Mouse (Mus musculus): ENCODE measurements at regions not wholly inside any gene's neighbourhood (a gene's known extent, or its start where the extent isn't known, plus 50 kb on each side); places are given as distances from the start of the nearest gene placed in this dataset.

DNA sequence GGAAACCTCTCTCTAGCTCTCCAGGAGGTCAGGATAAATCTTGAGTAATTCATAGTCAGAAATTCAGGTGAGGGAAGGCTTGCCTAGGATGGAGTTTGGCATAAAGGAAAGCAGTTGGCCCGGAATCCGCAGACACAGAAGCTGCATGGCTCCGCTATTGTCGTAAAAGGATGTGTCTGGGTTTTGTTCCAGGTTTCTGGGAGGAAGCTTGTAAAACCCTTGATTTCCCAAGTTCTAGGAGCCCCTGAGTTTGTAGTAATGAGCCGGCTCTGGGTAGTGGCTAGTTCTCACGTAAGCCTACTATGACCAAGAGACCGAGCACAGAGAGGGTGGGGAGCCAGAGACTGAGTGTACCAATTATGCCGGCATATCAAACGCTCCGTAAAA is 52.7 kb upstream of the Gm21915 start:
- no peak overlapping the region for H3K27ac ChIP-seq (ENCODE audit: low read length)
- peak overlapping the region; percentile 28 for H3K4me3 ChIP-seq (ENCODE audit: low read length)
- H3K4me2 ChIP-seq (replicated peaks; ENCODE audit: low read depth, low read length) = peak overlapping the region; percentile 51
- H3K36me3 ChIP-seq (ENCODE audit: insufficient read depth, low read length) = no peaks in the 10 kb centered on the region
- WGBS = 25% methylated on average over 10 of the region's 10 CpGs
- H3K9ac ChIP-seq (replicated peaks; ENCODE audit: low read length) = peak overlapping the region; percentile 17; the same call in 1 of the 2 replicates
- no peaks in the 10 kb centered on the region for H3K9me3 ChIP-seq (ENCODE audit: low read length)
- no peak for ATAC-seq (ENCODE audit: low FRiP score, low TSS enrichment)
- H3K4me1 ChIP-seq (ENCODE audit: insufficient read depth, low read length) = peaks cover 17% of the 10 kb centered on the region
- no peaks in the 10 kb centered on the region for H3K27me3 ChIP-seq (ENCODE audit: insufficient read depth, low read length)

DNA sequence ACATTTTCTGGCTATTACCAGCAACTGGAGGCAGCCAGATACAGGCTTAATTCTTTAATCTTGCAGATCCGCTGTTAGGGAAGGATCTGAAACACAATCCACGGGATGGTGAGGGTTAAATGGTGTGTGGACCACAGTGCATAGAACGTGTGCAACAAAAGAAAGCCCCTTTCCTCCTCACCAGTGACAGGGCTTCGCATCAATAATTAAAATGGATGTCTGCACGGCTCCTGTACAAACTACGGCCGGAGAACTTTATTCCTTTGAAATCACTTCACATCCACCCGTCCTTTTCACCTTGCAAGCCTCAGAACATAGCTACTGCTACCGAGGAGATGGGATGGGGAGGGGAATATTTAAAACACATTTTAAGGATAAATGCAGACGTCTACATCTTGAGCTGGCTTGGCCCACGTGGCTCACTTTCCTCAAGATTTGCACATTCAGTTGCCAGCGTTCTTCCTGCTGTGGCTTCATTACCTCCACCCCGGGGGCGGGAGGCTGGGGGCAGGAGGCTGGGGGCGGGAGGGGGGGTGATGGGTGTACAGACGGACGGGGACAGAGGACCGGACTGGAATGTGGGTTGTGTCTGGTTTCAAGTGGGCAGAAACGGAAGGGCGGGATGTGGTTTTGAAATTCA is 53.3 kb upstream of the Gm21915 start:
- H3K36me3 ChIP-seq (ENCODE audit: insufficient read depth, low read length) = no peaks in the 10 kb centered on the region
- H3K9ac ChIP-seq (replicated peaks; ENCODE audit: low read length) = peak overlapping the region; percentile 17
- no peaks in the 10 kb centered on the region for H3K27me3 ChIP-seq (ENCODE audit: insufficient read depth, low read length)
- H3K9me3 ChIP-seq (ENCODE audit: low read length) = 0 out of 2 replicates have a peak, but pooled peaks cover 2% of the 10 kb centered on the region
- H3K4me1 ChIP-seq (ENCODE audit: insufficient read depth, low read length) = peaks cover 17% of the 10 kb centered on the region
- peak overlapping the region; percentile 51 for H3K4me2 ChIP-seq (replicated peaks; ENCODE audit: low read depth, low read length)
- ATAC-seq (ENCODE audit: low FRiP score, low TSS enrichment) = no peak
- under 1% methylated on average over 20 of the region's 20 CpGs for WGBS
- peak overlapping the region; percentile 28 for H3K4me3 ChIP-seq (ENCODE audit: low read length)
- no peak overlapping the region for H3K27ac ChIP-seq (ENCODE audit: low read length)

DNA sequence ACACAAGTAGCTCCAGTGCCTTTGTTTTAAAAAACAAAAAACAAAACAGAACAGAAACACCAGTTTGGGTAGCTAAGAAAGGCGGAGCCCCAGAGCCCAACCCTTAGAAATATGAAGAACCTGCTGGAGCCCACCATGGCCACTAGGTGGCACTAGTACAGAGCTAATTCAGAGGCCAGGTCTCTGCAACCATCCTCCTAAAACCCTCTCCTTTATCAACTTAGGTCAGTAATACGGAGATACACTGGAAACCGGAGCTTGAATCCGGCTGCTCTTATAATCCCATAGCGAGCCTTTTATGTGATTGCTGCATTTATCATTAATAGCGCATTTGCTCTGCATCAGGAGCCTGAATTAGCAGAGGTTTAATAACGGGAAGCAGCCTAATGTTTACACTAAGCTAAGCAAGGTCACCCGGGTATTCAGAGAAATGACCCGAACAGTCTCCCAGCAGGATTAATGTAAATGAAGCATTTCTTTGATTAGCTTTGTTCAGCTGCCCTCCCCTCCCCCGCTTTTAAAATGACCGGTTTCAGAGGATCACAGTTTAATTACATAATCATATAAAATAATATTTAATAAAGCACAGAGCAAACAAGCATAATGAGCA is 53.9 kb upstream of the Gm21915 start:
- Histone ChIP-seq H3K4me1 (ENCODE audit: insufficient read depth, low read length) (peaks cover 17% of the 10 kb centered on the region), H3K27me3 (ENCODE audit: insufficient read depth, low read length) (no peaks in the 10 kb centered on the region), H3K4me2 (replicated peaks; ENCODE audit: low read depth, low read length) (peak overlapping the region; percentile 51), H3K27ac (ENCODE audit: low read length) (no peak overlapping the region), H3K9ac (replicated peaks; ENCODE audit: low read length) (peak overlapping the region; percentile 17), H3K4me3 (ENCODE audit: low read length) (peak overlapping the region; percentile 28), H3K9me3 (ENCODE audit: low read length) (0 out of 2 replicates have a peak, but pooled peaks cover 3% of the 10 kb centered on the region), H3K36me3 (ENCODE audit: insufficient read depth, low read length) (no peaks in the 10 kb centered on the region)
- WGBS = under 1% methylated on average over 11 of the region's 11 CpGs
- ATAC-seq (ENCODE audit: low FRiP score, low TSS enrichment) = peak; percentile 75

DNA sequence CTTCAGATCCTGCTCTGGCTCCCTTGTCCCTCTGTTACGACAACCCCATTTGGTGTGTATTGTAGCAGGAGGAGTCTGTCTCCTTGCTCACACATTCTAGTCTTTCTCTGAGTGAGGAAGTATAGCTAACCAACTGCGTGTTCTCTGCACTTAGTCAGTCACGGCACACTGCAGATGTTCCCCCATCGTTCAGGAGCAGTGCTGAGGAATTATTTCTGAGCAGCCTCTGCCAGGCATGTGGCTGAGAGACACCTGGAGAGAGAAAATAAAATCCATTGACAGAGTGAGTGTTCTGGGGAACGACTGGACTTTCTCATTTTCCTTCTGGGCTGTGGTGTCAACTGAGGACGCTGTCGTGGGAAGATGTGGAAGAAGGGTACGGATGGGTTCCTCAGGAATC is 54.5 kb upstream of the Gm21915 start:
- H3K27ac ChIP-seq (ENCODE audit: low read length) = no peak overlapping the region
- H3K36me3 ChIP-seq (ENCODE audit: insufficient read depth, low read length) = no peaks in the 10 kb centered on the region
- H3K27me3 ChIP-seq (ENCODE audit: insufficient read depth, low read length) = no peaks in the 10 kb centered on the region
- H3K4me2 ChIP-seq (replicated peaks; ENCODE audit: low read depth, low read length) = no peak overlapping the region
- no peak overlapping the region for H3K4me3 ChIP-seq (ENCODE audit: low read length)
- WGBS = 29% methylated on average over 8 of the region's 8 CpGs
- H3K9ac ChIP-seq (replicated peaks; ENCODE audit: low read length) = no peak overlapping the region
- H3K4me1 ChIP-seq (ENCODE audit: insufficient read depth, low read length) = peaks cover 17% of the 10 kb centered on the region
- 0 out of 2 replicates have a peak, but pooled peaks cover 3% of the 10 kb centered on the region for H3K9me3 ChIP-seq (ENCODE audit: low read length)
- ATAC-seq (ENCODE audit: low FRiP score, low TSS enrichment) = 0 out of 2 replicates have a peak, but pooled peaks have one; percentile 20

DNA sequence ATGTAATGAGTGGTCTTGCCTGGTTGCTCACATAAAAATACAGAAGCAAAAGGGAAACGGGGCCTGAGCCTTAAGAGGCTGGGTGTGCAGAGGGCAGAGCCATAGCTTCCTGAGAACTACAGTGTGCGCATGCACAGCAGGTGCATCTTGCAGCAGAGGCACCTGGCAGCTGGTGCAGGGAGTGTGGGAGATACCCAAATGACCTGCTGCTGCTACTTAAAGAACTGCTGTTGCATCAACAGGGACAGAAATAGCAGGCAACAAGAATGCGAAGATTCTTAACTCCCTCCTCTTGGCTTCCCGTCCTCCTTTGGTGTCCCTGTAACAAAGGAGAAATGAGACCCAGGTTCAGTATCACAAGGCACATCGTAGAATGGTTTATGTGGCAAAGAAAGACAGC is 56.3 kb upstream of the Gm21915 start:
- Histone ChIP-seq H3K9me3 (ENCODE audit: low read length) (0 out of 2 replicates have a peak, but pooled peaks cover 3% of the 10 kb centered on the region), H3K4me3 (ENCODE audit: low read length) (no peak overlapping the region), H3K36me3 (ENCODE audit: insufficient read depth, low read length) (no peaks in the 10 kb centered on the region), H3K9ac (replicated peaks; ENCODE audit: low read length) (no peak overlapping the region), H3K4me2 (replicated peaks; ENCODE audit: low read depth, low read length) (no peak overlapping the region), H3K27ac (ENCODE audit: low read length) (no peak overlapping the region), H3K27me3 (ENCODE audit: insufficient read depth, low read length) (no peaks in the 10 kb centered on the region), H3K4me1 (ENCODE audit: insufficient read depth, low read length) (peaks cover 17% of the 10 kb centered on the region)
- ATAC-seq (ENCODE audit: low FRiP score, low TSS enrichment) = no peak
- WGBS = 43% methylated on average over 5 of the region's 5 CpGs

DNA sequence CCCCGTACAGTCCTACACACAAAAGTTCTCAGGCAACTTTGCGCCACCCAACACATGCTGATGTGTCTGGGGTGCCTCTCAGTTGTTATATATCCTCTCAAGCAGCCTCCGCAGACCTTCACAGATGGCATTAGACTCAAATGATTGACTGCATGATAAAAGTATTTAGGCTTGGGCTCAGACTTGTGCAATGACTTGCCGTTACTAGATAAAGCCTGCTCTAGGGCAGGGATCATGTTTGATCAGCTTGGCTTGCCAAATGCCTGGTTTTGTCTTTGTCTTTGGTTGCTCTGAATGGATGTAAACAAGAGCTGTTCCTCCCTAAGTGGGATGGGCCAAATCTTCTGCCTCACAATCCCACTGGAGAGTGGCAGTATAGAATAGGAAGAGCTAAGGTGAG is 57.2 kb upstream of the Gm21915 start:
- Histone ChIP-seq H3K4me1 (ENCODE audit: insufficient read depth, low read length) (peaks cover 17% of the 10 kb centered on the region), H3K4me3 (ENCODE audit: low read length) (no peak overlapping the region), H3K9me3 (ENCODE audit: low read length) (0 out of 2 replicates have a peak, but pooled peaks cover 3% of the 10 kb centered on the region), H3K4me2 (replicated peaks; ENCODE audit: low read depth, low read length) (no peak overlapping the region), H3K9ac (replicated peaks; ENCODE audit: low read length) (no peak overlapping the region), H3K27me3 (ENCODE audit: insufficient read depth, low read length) (no peaks in the 10 kb centered on the region), H3K36me3 (ENCODE audit: insufficient read depth, low read length) (no peaks in the 10 kb centered on the region), H3K27ac (ENCODE audit: low read length) (no peak overlapping the region)
- ATAC-seq (ENCODE audit: low FRiP score, low TSS enrichment) = no peak
- WGBS = 86% methylated on average over 4 of the region's 4 CpGs

DNA sequence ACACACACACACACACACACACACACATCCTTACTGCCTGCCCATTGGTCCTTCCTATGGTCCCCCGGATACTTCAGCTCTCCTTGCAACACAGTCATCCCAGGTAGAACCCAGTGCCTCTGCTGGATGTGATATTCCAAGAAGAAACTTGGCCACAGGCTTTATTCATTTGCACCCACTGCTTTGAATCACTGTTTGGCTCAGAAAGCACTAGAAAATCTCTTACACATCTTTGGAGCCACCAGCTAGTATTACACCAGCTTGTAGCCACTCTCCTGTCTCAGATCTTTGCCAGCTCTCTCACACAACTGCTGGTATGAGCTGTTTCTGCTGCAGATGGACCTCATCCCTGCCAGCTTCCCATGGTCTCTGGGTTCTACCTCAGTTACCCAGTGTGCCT is 57.7 kb upstream of the Gm21915 start:
- Histone ChIP-seq H3K27ac (ENCODE audit: low read length) (no peak overlapping the region), H3K27me3 (ENCODE audit: insufficient read depth, low read length) (no peaks in the 10 kb centered on the region), H3K4me1 (ENCODE audit: insufficient read depth, low read length) (peaks cover 17% of the 10 kb centered on the region), H3K4me2 (replicated peaks; ENCODE audit: low read depth, low read length) (no peak overlapping the region), H3K9ac (replicated peaks; ENCODE audit: low read length) (no peak overlapping the region), H3K36me3 (ENCODE audit: insufficient read depth, low read length) (no peaks in the 10 kb centered on the region), H3K4me3 (ENCODE audit: low read length) (no peak overlapping the region), H3K9me3 (ENCODE audit: low read length) (0 out of 2 replicates have a peak, but pooled peaks cover 3% of the 10 kb centered on the region)
- ATAC-seq (ENCODE audit: low FRiP score, low TSS enrichment) = no peak
- 100% methylated on average over 1 of the region's 1 CpGs for WGBS

DNA sequence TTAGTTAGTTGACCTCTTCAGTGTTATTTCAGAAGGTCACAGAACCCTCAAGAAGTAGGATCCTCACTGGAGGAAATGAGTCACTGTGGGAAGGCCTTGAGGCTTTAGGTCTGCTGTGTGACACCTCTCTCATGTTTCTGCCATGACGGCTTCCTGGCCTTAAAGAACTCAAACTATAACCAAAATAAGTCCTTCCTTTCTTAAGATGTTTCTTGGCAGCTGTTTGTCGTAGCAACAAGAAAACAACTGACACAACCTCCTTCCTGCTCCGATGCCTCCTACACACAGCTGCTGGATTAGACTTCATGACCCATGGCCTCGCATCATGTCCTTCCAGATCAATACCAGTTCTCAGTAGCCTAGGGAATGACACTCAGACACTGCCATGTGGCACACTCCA is 58.1 kb upstream of the Gm21915 start:
- 58% methylated on average over 4 of the region's 4 CpGs for WGBS
- Histone ChIP-seq H3K27me3 (ENCODE audit: insufficient read depth, low read length) (no peaks in the 10 kb centered on the region), H3K4me2 (replicated peaks; ENCODE audit: low read depth, low read length) (no peak overlapping the region), H3K4me1 (ENCODE audit: insufficient read depth, low read length) (peaks cover 12% of the 10 kb centered on the region), H3K9me3 (ENCODE audit: low read length) (0 out of 2 replicates have a peak, but pooled peaks cover 3% of the 10 kb centered on the region), H3K36me3 (ENCODE audit: insufficient read depth, low read length) (no peaks in the 10 kb centered on the region), H3K9ac (replicated peaks; ENCODE audit: low read length) (no peak overlapping the region), H3K4me3 (ENCODE audit: low read length) (no peak overlapping the region), H3K27ac (ENCODE audit: low read length) (no peak overlapping the region)
- ATAC-seq (ENCODE audit: low FRiP score, low TSS enrichment) = no peak

DNA sequence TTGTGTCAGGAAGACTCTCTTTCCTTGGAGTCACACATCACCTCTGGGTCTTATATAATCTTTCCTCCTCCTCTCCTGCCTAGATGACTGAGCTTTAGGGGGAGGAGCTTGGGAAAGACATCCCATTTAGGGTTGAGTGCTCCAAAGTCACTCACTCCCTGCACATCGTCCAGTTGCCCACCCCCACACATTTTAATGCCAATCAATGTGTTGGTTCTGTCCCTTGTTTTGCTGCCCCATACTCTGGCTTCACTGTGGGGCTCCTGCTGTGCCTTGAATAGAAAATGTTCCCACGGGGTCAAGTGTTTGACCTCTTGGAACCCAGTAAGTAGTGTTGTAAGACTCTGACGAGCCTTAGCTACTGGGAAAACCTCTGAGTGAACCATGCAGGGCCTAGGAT is 58.8 kb upstream of the Gm21915 start:
- H3K4me2 ChIP-seq (replicated peaks; ENCODE audit: low read depth, low read length) = no peak overlapping the region
- 57% methylated on average over 3 of the region's 3 CpGs for WGBS
- no peak for ATAC-seq (ENCODE audit: low FRiP score, low TSS enrichment)
- no peak overlapping the region for H3K27ac ChIP-seq (ENCODE audit: low read length)
- H3K9ac ChIP-seq (replicated peaks; ENCODE audit: low read length) = no peak overlapping the region
- no peaks in the 10 kb centered on the region for H3K27me3 ChIP-seq (ENCODE audit: insufficient read depth, low read length)
- peaks cover 5% of the 10 kb centered on the region for H3K4me1 ChIP-seq (ENCODE audit: insufficient read depth, low read length)
- 0 out of 2 replicates have a peak, but pooled peaks cover 3% of the 10 kb centered on the region for H3K9me3 ChIP-seq (ENCODE audit: low read length)
- H3K4me3 ChIP-seq (ENCODE audit: low read length) = no peak overlapping the region
- H3K36me3 ChIP-seq (ENCODE audit: insufficient read depth, low read length) = no peaks in the 10 kb centered on the region

DNA sequence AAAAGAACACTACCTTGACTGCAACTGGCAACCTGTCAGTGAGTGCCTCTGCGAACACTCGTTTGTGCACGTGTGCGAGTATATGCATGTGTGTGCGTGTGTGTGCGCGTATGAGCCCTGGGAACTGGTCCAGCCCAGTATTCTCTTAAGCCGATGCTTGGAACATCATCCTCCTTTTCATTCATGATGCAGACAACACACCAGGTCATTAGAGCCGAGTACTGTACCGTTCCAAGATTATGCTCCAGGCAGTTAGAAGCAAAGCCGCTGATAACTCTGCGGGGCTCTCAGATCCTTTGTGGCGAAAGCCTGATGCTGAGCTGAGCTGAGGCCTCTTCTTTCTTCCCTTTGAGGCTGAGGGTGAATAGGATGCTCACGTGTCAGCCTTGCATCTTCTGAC is 61.8 kb upstream of the Gm21915 start:
- no peaks in the 10 kb centered on the region for H3K4me1 ChIP-seq (ENCODE audit: insufficient read depth, low read length)
- H3K9ac ChIP-seq (replicated peaks; ENCODE audit: low read length) = no peak overlapping the region
- H3K27me3 ChIP-seq (ENCODE audit: insufficient read depth, low read length) = no peaks in the 10 kb centered on the region
- H3K4me3 ChIP-seq (ENCODE audit: low read length) = no peak overlapping the region
- no peak overlapping the region for H3K27ac ChIP-seq (ENCODE audit: low read length)
- H3K9me3 ChIP-seq (ENCODE audit: low read length) = 0 out of 2 replicates have a peak, but pooled peaks cover 3% of the 10 kb centered on the region
- H3K4me2 ChIP-seq (replicated peaks; ENCODE audit: low read depth, low read length) = no peak overlapping the region
- no peaks in the 10 kb centered on the region for H3K36me3 ChIP-seq (ENCODE audit: insufficient read depth, low read length)
- 91% methylated on average over 14 of the region's 14 CpGs for WGBS
- ATAC-seq (ENCODE audit: low FRiP score, low TSS enrichment) = no peak
